Mouse (Mus musculus) intestine, embryonic 15.5 days (tissue): ENCODE results near the gene Ckm. TPM values are rescaled to one million over a fixed set of nuclear protein-coding genes. Genes with fewer than 3 reads are reported as not detected.

Experiments
- ATAC-seq: fragments of 200-750 bp; cut with Nextera tagmentation; 2 replicates; pipeline ENCODE4 v1.8.0; 2017; ENCODE audit warnings: moderate TSS enrichment, moderate library complexity
- H3K27ac ChIP-seq: fragments of 300-500 bp; sonication (generic); 2 replicates; pipeline ENCODE4 v1.5.1; 2015; ENCODE audit warnings: mild to moderate bottlenecking, inconsistent platforms
- H3K27me3 ChIP-seq: fragments of 300-500 bp; sonication (generic); replicated peaks from 2 replicates; pipeline ENCODE4 v1.6.1; 2015; ENCODE audit warnings: inconsistent platforms
- H3K36me3 ChIP-seq: fragments of 300-500 bp; sonication (generic); 2 replicates; pipeline ENCODE4 v1.6.1; 2015; ENCODE audit warnings: inconsistent platforms
- H3K4me1 ChIP-seq: fragments of 300-500 bp; sonication (generic); replicated peaks from 2 replicates; pipeline ENCODE4 v1.6.1; 2015; ENCODE audit warnings: inconsistent platforms
- H3K4me2 ChIP-seq: fragments of 300-500 bp; sonication (generic); replicated peaks from 2 replicates; pipeline ENCODE4 v1.6.1; 2015; ENCODE audit warnings: mild to moderate bottlenecking, inconsistent platforms
- H3K4me3 ChIP-seq: fragments of 300-500 bp; sonication (generic); replicated peaks from 2 replicates; pipeline ENCODE4 v1.5.1; 2015; ENCODE audit warnings: inconsistent platforms
- H3K9ac ChIP-seq: fragments of 300-500 bp; sonication (generic); 2 replicates; pipeline ENCODE4 v1.6.1; 2015; ENCODE audit warnings: inconsistent platforms
- H3K9me3 ChIP-seq: fragments of 300-500 bp; sonication (generic); 2 replicates; pipeline ENCODE4 v1.6.1; 2016; ENCODE audit warnings: inconsistent platforms
- WGBS: fragments of 180-500 bp; shearing (Covaris S2); methylation state at CpG from one replicate; pipeline ENCODE4 v1.1.7; 2015; 5-methylcytosine and 5-hydroxymethylcytosine counted together
- polyA plus RNA-seq: library from polyadenylated mRNA; unstranded; fragments of >200 nt; fragmentation: Nextera tagmentation; extraction: Ambion mirVana; gene quantifications from 2 replicates; pipeline ENCODE4 v1.2.1, GENCODE M21; 2015

Ckm gene
- polyA plus RNA-seq, 1 experiment from 2014 or later: 9.0 TPM

DNA sequence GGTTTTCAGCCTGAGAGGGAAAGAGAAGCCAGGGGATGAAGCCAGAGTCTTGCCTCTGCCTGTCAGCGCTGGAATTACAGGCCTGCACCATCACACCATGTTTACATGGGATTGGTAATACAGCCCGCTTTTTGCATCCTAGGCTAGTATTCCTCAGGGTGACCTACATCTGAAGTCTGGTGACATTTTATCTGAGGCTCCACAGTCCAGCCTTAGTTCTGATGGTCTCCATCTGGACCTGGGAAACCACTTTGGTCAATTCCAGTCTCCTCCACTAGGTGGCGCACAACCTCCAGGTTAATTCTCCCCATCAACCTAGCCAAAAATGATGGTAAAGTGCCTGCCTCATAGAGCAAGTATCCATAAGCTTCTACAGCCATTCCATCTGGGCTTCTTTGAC, 38.8 kb downstream of the Ckm start:
- no peaks in the 10 kb centered on the region for H3K9me3 ChIP-seq
- no peak overlapping the region for H3K9ac ChIP-seq
- H3K27ac ChIP-seq: no peak overlapping the region
- H3K27me3 ChIP-seq: no peaks in the 10 kb centered on the region
- no peak overlapping the region for H3K4me2 ChIP-seq
- H3K36me3 ChIP-seq: peaks cover 32% of the 10 kb centered on the region
- peak; percentile 25; the same call in 1 of the 2 replicates for ATAC-seq
- 39% methylated on average over 3 of the region's 3 CpGs for WGBS
- 0 out of 2 replicates have a peak, but pooled peaks cover 3% of the 10 kb centered on the region for H3K4me1 ChIP-seq
- no peak overlapping the region for H3K4me3 ChIP-seq

DNA sequence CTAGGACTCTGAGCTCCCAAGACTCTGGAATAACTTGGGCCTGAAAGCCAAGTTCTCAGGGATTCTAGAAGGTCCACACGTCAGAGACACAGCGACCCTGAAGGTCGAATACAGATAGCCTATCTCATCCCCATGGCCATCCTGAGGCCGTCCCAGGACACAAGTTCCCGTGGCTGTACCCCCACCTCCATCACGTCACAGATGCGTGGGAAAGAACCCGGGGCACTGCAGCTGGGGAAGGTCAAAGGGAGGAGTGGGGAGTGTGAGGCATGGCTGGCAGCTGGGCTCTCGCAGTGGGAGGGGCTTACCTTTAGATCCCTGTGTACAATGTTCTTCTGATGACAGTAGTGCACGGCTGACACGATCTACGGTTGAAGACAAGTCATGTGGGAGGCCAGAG, 40.2 kb downstream of the Ckm start:
- no peak for ATAC-seq
- Histone ChIP-seq H3K9me3 (no peaks in the 10 kb centered on the region), H3K27ac (no peak overlapping the region), H3K9ac (no peak overlapping the region), H3K4me2 (no peak overlapping the region), H3K4me3 (no peak overlapping the region), H3K27me3 (no peaks in the 10 kb centered on the region), H3K36me3 (peaks cover 33% of the 10 kb centered on the region), H3K4me1 (0 out of 2 replicates have a peak, but pooled peaks cover 3% of the 10 kb centered on the region)
- 80% methylated on average over 12 of the region's 12 CpGs for WGBS

- H3K9me3 ChIP-seq: no peaks in the 10 kb centered on the region
- 0 out of 2 replicates have a peak, but pooled peaks cover 3% of the 10 kb centered on the region for H3K4me1 ChIP-seq
- no peak overlapping the region for H3K4me3 ChIP-seq
- no peak overlapping the region for H3K27ac ChIP-seq
- no peak for ATAC-seq
- H3K36me3 ChIP-seq: peaks cover 28% of the 10 kb centered on the region
- H3K27me3 ChIP-seq: no peaks in the 10 kb centered on the region
- WGBS: 92% methylated on average over 16 of the region's 16 CpGs
- no peak overlapping the region for H3K4me2 ChIP-seq
- no peak overlapping the region for H3K9ac ChIP-seq
Observed at GRCm38 (mm10) chr7:19447689-19448088, 43.1 kb downstream of the Ckm start.

GRCm38 (mm10) chr7:19449165-19449564, 44.6 kb downstream of the Ckm start:
- Histone ChIP-seq H3K36me3 (peaks cover 22% of the 10 kb centered on the region), H3K27ac (no peak overlapping the region)
- WGBS: 89% methylated on average over 12 of the region's 12 CpGs

DNA sequence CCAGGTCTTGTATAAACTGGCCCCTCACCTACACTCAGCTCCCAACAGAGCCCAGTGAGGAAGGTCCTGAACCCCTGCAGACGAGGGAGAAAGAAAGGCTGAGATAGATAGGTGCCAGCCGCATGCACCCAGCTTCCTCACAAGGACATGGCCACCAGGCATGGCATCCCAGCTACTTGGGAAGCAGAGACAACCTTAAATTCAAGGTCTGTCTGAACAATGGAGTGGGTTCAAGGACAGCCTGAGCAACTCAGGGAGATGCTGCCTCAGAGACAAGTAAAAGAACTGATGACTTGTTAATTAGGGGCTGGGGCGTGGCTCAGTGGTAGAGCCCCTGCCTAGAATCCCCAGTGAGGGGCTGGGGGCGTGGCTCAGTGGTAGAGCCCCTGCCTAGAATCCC, 50.6 kb downstream of the Ckm start:
- ATAC-seq: no peak
- no peak overlapping the region for H3K9ac ChIP-seq
- 93% methylated on average over 4 of the region's 4 CpGs for WGBS

More at GRCm38 (mm10) chr7:19449165-19449564, 44.6 kb downstream of the Ckm start:
- H3K4me1 ChIP-seq: no peaks in the 10 kb centered on the region
- no peak overlapping the region for H3K9ac ChIP-seq
- H3K9me3 ChIP-seq: no peaks in the 10 kb centered on the region
- no peak overlapping the region for H3K4me3 ChIP-seq
- no peak overlapping the region for H3K4me2 ChIP-seq
- no peaks in the 10 kb centered on the region for H3K27me3 ChIP-seq
- ATAC-seq: no peak

GRCm38 (mm10) chr7:19455819-19456495, 51.4 kb downstream of the Ckm start:
- no peak overlapping the region for H3K4me2 ChIP-seq
- 75% methylated on average over 11 of the region's 11 CpGs for WGBS
- H3K27me3 ChIP-seq: no peaks in the 10 kb centered on the region
- H3K36me3 ChIP-seq: peaks cover 5% of the 10 kb centered on the region; the same call in 1 of the 2 replicates
- peaks cover 16% of the 10 kb centered on the region for H3K4me1 ChIP-seq
- H3K9me3 ChIP-seq: no peaks in the 10 kb centered on the region
- ATAC-seq: no peak
- H3K4me3 ChIP-seq: no peak overlapping the region
- 0 out of 2 replicates have a peak overlapping the region, but pooled peaks have one; percentile 90 for H3K9ac ChIP-seq
- H3K27ac ChIP-seq: no peak overlapping the region

More for the DNA sequence above, 50.6 kb downstream of the Ckm start:
- Histone ChIP-seq H3K4me1 (peaks cover 16% of the 10 kb centered on the region), H3K4me3 (no peak overlapping the region), H3K27ac (no peak overlapping the region), H3K27me3 (no peaks in the 10 kb centered on the region), H3K9me3 (no peaks in the 10 kb centered on the region), H3K36me3 (peaks cover 9% of the 10 kb centered on the region; the same call in 1 of the 2 replicates), H3K4me2 (no peak overlapping the region)

GRCm38 (mm10) chr7:19456628-19457027, 52.1 kb downstream of the Ckm start:
- Histone ChIP-seq H3K36me3 (peaks cover 3% of the 10 kb centered on the region; the same call in 1 of the 2 replicates), H3K4me2 (peak overlapping the region; percentile 95), H3K4me3 (peak overlapping the region; percentile 92; the same call in 1 of the 2 replicates), H3K27ac (no peak overlapping the region), H3K9me3 (no peaks in the 10 kb centered on the region), H3K4me1 (peaks cover 16% of the 10 kb centered on the region), H3K9ac (0 out of 2 replicates have a peak overlapping the region, but pooled peaks have one; percentile 90), H3K27me3 (no peaks in the 10 kb centered on the region)
- no peak for ATAC-seq
- WGBS: 91% methylated on average over 7 of the region's 7 CpGs

GRCm38 (mm10) chr7:19457414-19458071, 53.0 kb downstream of the Ckm start:
- peaks cover 16% of the 10 kb centered on the region for H3K4me1 ChIP-seq
- 6% methylated on average over 14 of the region's 14 CpGs for WGBS
- H3K4me2 ChIP-seq: peak overlapping the region; percentile 95
- H3K9ac ChIP-seq: peak overlapping the region; percentile 90
- H3K9me3 ChIP-seq: no peaks in the 10 kb centered on the region
- H3K36me3 ChIP-seq: peaks cover 3% of the 10 kb centered on the region; the same call in 1 of the 2 replicates
- ATAC-seq: peak; percentile 26; the same call in 1 of the 2 replicates
- H3K4me3 ChIP-seq: peak overlapping the region; percentile 92
- peak overlapping the region; percentile 71 for H3K27ac ChIP-seq
- no peaks in the 10 kb centered on the region for H3K27me3 ChIP-seq

DNA sequence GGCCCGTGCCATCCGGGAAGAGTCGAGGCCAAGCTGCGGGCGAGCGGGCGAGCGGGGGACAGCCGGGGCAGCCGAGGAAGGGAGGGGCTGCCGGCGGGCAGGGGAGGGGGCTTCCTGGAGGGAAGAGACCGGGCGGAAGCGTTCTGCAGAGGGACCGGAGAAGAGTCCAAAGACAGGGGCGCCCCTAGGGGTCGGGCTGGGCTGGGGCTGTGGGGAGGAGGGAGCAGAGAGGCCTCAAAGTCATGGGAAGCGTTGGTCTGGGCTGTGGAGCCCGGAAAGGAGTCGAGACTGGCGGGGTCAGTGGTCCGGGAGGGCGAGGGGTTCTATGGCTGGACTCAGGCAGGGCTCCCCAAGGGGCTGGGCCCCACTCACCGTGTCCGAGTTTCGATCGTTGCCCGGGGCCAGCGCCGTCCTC, 53.5 kb downstream of the Ckm start:
- Histone ChIP-seq H3K4me1 (peaks cover 16% of the 10 kb centered on the region), H3K4me3 (peak overlapping the region; percentile 92), H3K9ac (peak overlapping the region; percentile 90), H3K4me2 (peak overlapping the region; percentile 95), H3K9me3 (no peaks in the 10 kb centered on the region), H3K27ac (peak overlapping the region; percentile 71), H3K36me3 (peaks cover 3% of the 10 kb centered on the region; the same call in 1 of the 2 replicates), H3K27me3 (no peaks in the 10 kb centered on the region)
- ATAC-seq: peak; percentile 76
- 0% methylated on average over 27 of the region's 31 CpGs for WGBS

GRCm38 (mm10) chr7:19458591-19459111, 54.1 kb downstream of the Ckm start, which contains the start of gene Mark4:
Mark4 (minus strand) TSS chr7:19458821.
- H3K4me2 ChIP-seq: peak within 1 kb of the TSS; percentile 95
- peak within 1 kb of the TSS; percentile 92 for H3K4me3 ChIP-seq
- no peaks in the 10 kb centered on the region for H3K9me3 ChIP-seq
- 1% methylated on average over 20 of the region's 42 CpGs for WGBS
- H3K9ac ChIP-seq: peak within 1 kb of the TSS; percentile 90
- H3K36me3 ChIP-seq: peaks cover 3% of the 10 kb centered on the region; the same call in 1 of the 2 replicates
- peaks cover 16% of the 10 kb centered on the region for H3K4me1 ChIP-seq
- peak within 1 kb of the TSS; percentile 71 for H3K27ac ChIP-seq
- H3K27me3 ChIP-seq: no peaks in the 10 kb centered on the region
- ATAC-seq: peak; percentile 92

DNA sequence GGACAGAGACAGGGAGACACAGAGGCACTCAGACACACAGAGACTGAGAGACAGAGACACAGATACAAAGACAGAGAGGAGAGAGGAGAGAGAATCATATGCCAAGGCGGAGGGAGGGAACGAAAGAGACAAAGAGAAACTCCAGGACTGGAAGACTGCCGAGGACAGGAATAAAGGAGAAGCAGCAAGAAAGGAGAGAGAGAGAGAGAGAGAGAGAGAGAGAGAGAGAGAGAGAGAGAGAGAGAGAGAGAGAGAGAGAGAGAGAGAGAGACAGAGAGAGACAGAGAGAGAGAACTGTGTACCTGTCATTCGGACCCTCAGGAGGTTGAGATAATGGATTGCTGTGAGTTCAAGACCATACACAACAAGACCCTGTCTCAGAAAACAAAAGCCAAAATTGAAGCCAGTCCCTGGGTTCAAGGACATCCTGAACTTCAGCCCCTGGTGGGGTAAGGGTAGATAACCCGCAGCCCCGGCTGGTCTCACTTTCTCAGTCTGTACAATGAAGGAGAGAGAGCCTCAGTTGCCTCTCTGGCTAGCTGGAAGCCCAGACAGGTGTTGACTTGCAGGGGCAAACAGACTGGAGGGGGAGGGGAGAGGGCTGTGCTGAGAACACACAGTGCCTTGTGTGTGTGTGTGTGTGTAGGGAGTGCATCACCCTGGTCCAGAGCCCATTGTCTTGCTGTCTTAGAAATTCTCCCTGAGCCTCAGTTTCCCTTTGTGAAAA, 54.7 kb downstream of the Ckm start:
- no peaks in the 10 kb centered on the region for H3K27me3 ChIP-seq
- no peak for ATAC-seq
- H3K4me3 ChIP-seq: peak overlapping the region; percentile 92
- peaks cover 16% of the 10 kb centered on the region for H3K4me1 ChIP-seq
- WGBS: 24% methylated on average over 6 of the region's 6 CpGs
- H3K27ac ChIP-seq: peak overlapping the region; percentile 58; the same call in 1 of the 2 replicates
- H3K9me3 ChIP-seq: no peaks in the 10 kb centered on the region
- peak overlapping the region; percentile 90 for H3K9ac ChIP-seq
- peak overlapping the region; percentile 95 for H3K4me2 ChIP-seq
- H3K36me3 ChIP-seq: peaks cover 3% of the 10 kb centered on the region; the same call in 1 of the 2 replicates
